Mouse (Mus musculus): ENCODE measurements around the gene Fam187b.

The Fam187b gene

DNA sequence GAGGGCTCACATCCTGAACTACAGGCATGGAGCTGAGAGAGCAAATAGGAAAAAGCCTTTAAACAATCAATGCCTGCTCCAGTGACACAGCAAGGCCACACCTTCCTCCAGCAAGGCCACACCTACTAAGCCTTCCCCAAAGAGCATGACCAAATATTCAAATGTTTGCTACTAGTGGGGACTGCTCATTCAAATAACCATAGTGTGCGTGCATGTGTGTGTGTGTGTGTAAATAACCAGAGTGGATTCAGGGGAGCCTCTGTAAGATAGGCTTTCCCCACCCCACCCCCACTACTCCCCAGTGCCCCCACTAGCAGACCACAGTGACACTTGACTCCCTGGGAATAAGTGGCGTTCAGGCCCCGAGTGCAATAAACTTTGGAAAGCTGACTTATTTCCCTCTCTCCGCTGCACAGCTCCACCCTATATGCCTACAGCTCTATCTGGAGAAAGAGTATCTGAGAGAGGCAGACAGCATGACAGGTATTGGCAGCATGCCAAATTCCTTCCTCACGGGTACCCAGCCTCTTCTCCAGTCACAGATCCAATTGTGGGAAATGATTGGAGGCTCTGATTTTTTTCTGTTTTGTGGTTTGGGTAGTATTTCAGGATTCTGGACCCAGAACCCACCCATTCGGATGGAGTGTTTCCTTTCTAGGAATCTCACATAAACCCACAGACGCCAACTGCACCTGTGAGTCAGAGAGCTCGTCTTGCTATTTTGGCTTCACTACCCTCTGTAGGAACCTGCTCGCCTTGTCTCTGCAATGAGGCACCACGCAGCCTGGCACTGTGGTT, 43.7 kb downstream of the Fam187b start:
- DNase-seq: peak; percentile 21 to 30

DNA sequence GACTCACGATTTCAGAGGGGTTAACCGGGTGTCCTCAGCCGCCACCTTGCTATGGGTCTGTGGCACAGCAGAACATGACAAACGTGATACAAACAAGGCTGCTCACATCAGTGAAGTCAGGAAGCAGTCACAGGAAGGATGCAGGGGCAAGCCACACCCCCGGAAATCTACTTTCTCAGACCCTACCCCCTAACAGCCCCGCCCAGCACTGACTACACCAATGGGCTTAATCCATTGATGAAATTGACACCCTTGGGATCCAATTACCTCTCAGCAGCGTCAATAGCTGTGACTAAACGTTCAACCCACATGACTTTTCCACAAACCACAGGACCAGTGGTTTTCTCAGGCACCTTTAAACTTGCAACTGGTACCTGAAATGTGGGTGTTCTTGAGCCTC, 55.0 kb downstream of the Fam187b start:
- DNase-seq: no peak

DNA sequence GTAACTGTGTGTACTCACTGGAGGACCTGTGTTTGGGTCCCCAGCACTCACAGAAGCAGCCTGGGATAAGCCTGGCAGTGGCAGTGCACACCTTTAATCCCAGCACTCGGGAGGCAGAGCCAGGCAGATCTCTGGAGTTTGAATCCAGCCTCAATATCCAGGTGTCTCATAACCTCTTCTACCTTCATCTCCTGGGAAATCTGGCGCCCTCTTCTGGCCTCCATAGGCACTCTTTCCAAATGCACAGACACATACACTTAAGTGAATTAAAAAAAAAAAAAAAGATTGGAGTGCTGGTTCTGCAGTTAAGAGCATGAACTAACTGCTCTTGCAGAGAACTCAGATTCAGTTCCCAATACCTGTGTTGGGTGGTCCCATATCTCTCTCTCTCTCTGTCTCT, 57.1 kb downstream of the Fam187b start:
- DNase-seq: no peak

DNA sequence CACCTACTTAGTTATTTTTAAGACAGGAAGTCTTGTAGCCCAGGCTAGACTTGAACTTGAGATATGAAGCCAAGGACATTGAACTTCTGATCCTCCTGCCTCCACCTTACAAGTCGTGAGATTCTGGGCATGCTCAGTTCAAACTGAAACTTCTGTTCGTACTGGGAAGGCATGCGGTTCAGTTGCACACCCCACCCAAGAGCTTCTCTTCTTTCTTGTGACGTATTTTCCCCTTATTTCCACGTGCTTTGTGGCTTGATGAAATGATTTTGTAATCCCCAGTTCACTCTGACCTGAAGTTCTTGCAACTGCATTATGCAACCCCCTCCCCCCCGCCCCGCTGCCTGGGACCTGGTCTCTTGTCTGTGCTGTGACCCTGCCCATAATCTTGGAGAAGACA, 58.1 kb downstream of the Fam187b start:
- DNase-seq: no peak

DNA sequence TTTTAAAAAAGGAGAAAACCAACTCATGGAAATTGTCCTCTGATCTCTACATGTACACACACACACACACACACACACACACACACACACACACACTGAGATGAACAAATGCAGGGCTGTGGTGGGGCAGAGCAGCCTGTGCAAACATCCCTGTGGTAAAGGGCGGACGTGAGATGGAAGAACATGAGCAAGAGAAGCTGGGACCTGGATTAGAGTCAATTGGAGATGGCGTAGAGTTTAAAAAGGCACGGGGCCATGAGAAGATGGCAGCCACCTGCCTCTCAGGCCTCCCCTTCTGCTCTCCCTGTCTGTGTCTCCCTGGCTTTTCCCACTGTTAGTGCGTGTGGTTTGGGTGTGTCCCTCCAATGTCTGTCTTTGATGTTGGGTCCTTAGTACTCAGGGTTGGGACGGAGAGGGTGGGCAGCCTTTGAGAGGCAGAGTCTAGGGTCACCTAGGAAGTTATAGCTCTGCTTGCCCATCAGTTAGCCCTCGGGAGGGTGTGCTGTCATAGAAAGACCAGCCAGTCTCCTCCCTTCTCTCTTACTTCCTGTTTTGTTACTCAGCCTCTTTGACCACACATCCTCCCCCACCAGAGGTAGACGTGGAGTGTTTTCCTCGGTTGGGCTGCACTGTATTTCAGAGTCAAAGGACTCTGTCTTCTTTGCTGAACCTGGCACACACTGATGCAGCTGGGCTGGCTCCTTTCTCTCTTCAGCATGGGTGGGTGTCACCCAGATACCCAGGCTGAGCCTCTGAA, 60.0 kb downstream of the Fam187b start:
- no peak for DNase-seq

DNA sequence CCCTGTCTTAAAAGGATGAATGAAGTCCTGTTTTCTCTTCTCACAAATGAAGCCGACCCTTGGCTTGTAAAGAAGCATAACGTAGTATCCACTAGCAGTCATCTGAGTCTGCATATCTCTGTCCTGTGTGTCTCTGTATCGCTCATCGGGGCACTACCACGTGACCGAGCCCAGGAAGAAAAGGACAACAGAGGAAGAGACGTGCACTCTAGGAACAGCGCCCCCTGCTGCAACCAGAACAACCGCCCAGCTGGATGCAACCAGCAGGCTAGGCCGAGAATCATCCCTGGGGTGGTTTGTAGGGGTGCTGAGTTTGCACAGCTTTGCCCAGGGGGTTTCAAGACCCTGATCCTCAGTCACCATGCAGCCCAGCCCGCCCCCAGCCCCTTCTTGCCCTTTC, 61.2 kb downstream of the Fam187b start:
- DNase-seq: peak in 1 of 2 experiments; percentile 31

DNA sequence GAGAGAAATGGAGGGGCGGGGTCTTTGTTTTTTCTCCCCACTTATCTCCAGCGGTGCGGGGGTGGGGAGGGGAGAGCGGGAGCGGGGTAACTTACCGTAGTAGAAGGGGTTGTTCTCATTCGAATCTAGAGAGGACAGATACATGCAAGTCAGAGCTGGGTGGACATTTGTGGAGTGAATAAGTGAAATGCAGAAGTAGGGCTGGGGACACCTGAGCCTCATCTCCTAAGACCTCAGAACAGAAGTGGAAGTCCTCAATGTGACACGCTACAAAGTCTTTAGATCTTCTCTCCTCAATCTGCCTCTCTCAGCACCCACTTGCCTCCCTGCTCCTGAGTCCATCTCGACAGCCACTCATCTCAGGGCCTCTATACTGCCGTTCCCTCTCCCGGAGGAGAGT, 61.7 kb downstream of the Fam187b start:
- no peak for DNase-seq

DNA sequence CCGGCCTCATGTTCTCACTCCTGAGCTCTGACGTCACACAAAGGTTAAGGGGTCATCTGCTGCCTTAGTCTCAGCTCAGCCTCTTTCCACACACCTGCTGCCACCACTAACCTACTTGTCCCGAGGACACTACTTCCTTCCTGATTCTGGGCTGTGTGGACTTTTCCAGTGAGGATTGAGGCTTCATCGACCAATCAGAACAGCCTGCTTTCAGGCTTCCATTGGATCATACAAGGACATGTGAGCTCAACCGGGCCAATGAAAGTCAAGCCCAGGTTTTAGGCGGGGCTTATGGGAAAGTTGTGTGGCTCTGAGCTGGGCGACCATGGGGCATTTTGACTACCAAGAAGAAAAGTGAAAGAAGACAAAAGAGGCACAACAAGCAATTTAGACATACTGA, 63.3 kb downstream of the Fam187b start:
- no peak for DNase-seq

DNA sequence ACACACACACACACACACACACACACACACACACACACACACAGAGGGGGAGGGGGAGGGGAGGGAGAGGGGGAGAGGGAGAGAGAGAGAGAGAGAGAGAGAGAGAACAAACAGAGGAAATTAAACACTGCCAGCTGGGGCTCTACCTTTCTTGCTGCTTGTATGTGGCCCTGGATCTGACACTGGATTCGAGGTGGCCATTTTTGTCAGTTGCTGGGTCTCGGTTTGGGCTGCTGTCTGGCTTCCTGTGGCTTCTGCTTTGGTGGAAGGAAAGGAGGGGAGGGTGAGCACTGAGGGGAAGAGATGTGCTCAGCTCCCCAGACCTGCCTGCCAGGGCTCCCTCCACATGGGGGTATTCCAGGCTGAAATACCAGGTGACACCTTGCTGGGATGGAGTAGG, 64.1 kb downstream of the Fam187b start:
- DNase-seq: no peak

DNA sequence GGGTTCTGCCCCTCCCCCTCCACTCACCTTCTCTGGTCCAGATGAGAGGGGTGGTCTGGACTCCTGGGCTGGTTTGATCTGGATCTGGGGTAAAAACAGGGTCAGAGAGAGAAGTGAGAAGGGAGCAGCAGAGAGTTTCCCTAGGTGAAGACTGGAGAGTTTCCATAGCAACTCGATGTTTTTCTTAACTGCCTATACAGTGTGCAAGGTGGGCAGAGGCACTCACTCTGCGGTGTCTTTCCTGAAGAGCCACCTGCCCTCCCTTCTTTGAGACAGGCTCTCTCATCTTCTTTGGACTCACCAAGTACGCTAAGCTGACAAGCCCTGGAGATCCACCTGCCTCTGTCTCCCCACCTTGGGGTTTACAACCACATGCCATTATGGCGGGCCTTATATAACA, 65.4 kb downstream of the Fam187b start:
- no peak for DNase-seq

All from cerebellum, postnatal 25 days (tissue).